Mouse (Mus musculus) spleen, adult 2 months (tissue): ENCODE measurements around the gene Fam20c.

ENCODE experiments used
- CTCF ChIP-seq: fragments of 200-500 bp; IDR thresholded peaks from 2 replicates; pipeline ENCODE4 v1.5.1; 2011; ENCODE audit warnings: mild to moderate bottlenecking, inconsistent platforms; ENCODE audit not compliant: insufficient read depth, insufficient read length, insufficient replicate concordance; ENCODE audit errors: extremely low read depth
- POLR2A ChIP-seq: fragments of 200-500 bp; IDR thresholded peaks from 2 replicates; pipeline ENCODE4 v1.6.1; 2011; ENCODE audit warnings: low read depth, low read length, inconsistent platforms

DNA sequence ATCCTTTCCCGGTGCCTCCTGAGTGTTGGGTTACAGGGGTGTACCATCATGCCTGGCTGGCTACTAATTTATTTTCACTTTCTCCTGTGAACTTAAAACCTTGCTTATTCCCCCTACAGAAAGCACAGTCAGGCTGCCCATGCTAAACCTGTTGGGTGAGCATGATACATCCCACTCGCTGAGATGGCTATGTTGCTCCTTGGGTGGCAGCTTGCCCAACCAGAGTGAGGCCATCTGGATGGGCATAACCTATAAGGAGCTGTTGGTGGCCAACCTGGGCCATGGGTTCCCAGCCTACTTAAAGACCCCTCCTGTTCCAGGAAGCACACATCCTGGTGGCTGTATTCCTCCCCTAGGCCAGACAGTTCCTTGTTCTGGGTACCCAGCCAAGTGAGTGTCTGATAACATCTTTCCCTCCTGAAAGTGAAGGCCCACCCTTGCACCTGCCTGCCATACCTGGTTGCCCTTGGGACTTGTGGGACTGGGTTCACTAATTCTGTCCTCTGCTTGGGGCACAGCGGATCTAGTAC is 31.7 kb downstream of the Fam20c start:
- TF ChIP-seq POLR2A, result no peak
- no peak for TF ChIP-seq CTCF
